In the genomic region with DNA sequence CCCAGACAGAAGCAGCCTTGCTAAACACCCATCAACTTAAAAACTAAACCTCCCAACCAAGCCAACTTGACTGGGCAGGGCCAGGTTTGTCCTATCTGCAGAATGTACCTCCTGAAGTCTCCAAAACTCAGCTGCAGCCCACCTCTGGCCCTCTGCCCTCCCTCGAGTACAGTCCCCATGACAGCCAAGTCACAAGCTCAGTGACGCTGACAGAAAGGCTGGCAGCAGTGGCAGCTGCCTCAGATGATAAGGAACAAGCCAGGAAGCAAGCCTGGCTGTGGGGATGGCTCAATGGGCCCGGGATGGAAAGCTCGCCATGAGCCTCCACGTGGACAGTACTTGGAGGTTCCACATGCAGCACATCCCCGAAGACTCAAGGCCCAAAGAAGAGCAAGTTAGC, we compare ENCODE assay signal across 11 mouse cellular contexts.
"Had no signal": no experiment of that assay in that cellular context is flagged by ENCODE, and none has a peak within 500 bp of the region (broad histone marks: within the 10 kb centered on the region; RNA-seq: fewer than 3 reads in every experiment).

No protein-coding gene starts in this region.

- H3K4me3 ChIP-seq: limb, embryonic 13.5 days; midbrain, embryonic 13.5 days; stomach, embryonic 15.5 days had no signal

- H3K4me2 ChIP-seq: limb, embryonic 13.5 days; liver, embryonic 11.5 days; lung, embryonic 14.5 days; midbrain, embryonic 13.5 days; stomach, embryonic 15.5 days had no signal

- H3K9ac ChIP-seq: limb, embryonic 13.5 days; lung, embryonic 14.5 days; midbrain, embryonic 13.5 days; stomach, embryonic 15.5 days had no signal

- H3K4me1 ChIP-seq: limb, embryonic 13.5 days; midbrain, embryonic 13.5 days; stomach, embryonic 15.5 days had no signal

- DNase-seq: lung, embryonic 14.5 days; lung, postnatal 10 days; lung, postnatal 4 days; right cerebral cortex, postnatal 14 days; thymus, adult 2 months; thymus, postnatal 25 days had no signal

- H3K27ac ChIP-seq: limb, embryonic 13.5 days; midbrain, embryonic 13.5 days; stomach, embryonic 15.5 days had no signal

- H3K9me3 ChIP-seq: limb, embryonic 13.5 days; midbrain, embryonic 13.5 days; stomach, embryonic 15.5 days had no signal

- ATAC-seq: intestine, postnatal 0 days; midbrain, embryonic 13.5 days had no signal

- H3K27me3 ChIP-seq: limb, embryonic 13.5 days; midbrain, embryonic 13.5 days; stomach, embryonic 15.5 days had no signal
